In genomic region chr17:84783491-84783890, GRCm38 (mm10) we compare ENCODE assay signal across 32 mouse cellular contexts.
"Had no signal": no experiment of that assay in that cellular context is flagged by ENCODE, and none has a peak within 500 bp of the region (broad histone marks: within the 10 kb centered on the region; RNA-seq: fewer than 3 reads in every experiment).

No protein-coding gene starts in this region.

- H3K9ac ChIP-seq: limb, embryonic 12.5 days; limb, embryonic 13.5 days; limb, embryonic 15.5 days; liver, embryonic 12.5 days; liver, embryonic 13.5 days; liver, embryonic 14.5 days; liver, embryonic 15.5 days; lung, embryonic 14.5 days; lung, embryonic 15.5 days; midbrain, embryonic 12.5 days; midbrain, embryonic 13.5 days; midbrain, embryonic 15.5 days; neural tube, embryonic 12.5 days; neural tube, embryonic 13.5 days had no signal

- H3K9me3 ChIP-seq: limb, embryonic 10.5 days; limb, embryonic 12.5 days; limb, embryonic 13.5 days; limb, embryonic 15.5 days; liver, embryonic 12.5 days; liver, embryonic 13.5 days; liver, embryonic 15.5 days; lung, embryonic 15.5 days; megakaryocyte, embryonic 14.5 days; midbrain, embryonic 10.5 days; midbrain, embryonic 12.5 days; midbrain, embryonic 13.5 days; midbrain, embryonic 15.5 days; neural tube, embryonic 12.5 days; neural tube, embryonic 13.5 days had no signal

- H3K4me2 ChIP-seq: limb, embryonic 12.5 days; limb, embryonic 13.5 days; limb, embryonic 15.5 days; liver, embryonic 11.5 days; liver, embryonic 12.5 days; liver, embryonic 13.5 days; liver, embryonic 15.5 days; lung, embryonic 14.5 days; lung, embryonic 15.5 days; midbrain, embryonic 11.5 days; midbrain, embryonic 12.5 days; midbrain, embryonic 13.5 days; midbrain, embryonic 15.5 days; neural tube, embryonic 12.5 days; neural tube, embryonic 13.5 days had no signal

- H3K36me3 ChIP-seq: lung, embryonic 15.5 days; midbrain, embryonic 12.5 days; midbrain, embryonic 15.5 days; neural tube, embryonic 13.5 days had no signal

- H3K27me3 ChIP-seq: limb, embryonic 12.5 days; limb, embryonic 13.5 days; limb, embryonic 15.5 days; liver, embryonic 12.5 days; liver, embryonic 13.5 days; liver, embryonic 15.5 days; lung, embryonic 15.5 days; megakaryocyte, embryonic 14.5 days; midbrain, embryonic 12.5 days; midbrain, embryonic 13.5 days; midbrain, embryonic 15.5 days; neural tube, embryonic 12.5 days; neural tube, embryonic 13.5 days had no signal

- DNase-seq: left cerebral cortex, postnatal 4 days; liver; liver, embryonic 13.5 days; lung, adult 18-20 months; lung, adult 2 months; lung, embryonic 14.5 days; lung, postnatal 10 days; lung, postnatal 14 days; lung, postnatal 36 days; lung, postnatal 4 days; midbrain, embryonic 14.5 days had no signal

- ATAC-seq: liver, embryonic 12.5 days; lung, postnatal 0 days; midbrain, embryonic 13.5 days; midbrain, embryonic 15.5 days; midbrain, embryonic 16.5 days had no signal

- H3K4me3 ChIP-seq: limb, embryonic 10.5 days; limb, embryonic 12.5 days; limb, embryonic 13.5 days; limb, embryonic 15.5 days; liver, embryonic 12.5 days; liver, embryonic 13.5 days; liver, embryonic 15.5 days; lung, embryonic 15.5 days; midbrain, embryonic 10.5 days; midbrain, embryonic 12.5 days; midbrain, embryonic 13.5 days; midbrain, embryonic 15.5 days; myocyte; neural tube, embryonic 12.5 days; neural tube, embryonic 13.5 days had no signal

- H3K27ac ChIP-seq: limb, embryonic 10.5 days; limb, embryonic 12.5 days; limb, embryonic 13.5 days; limb, embryonic 15.5 days; liver, embryonic 12.5 days; liver, embryonic 14.5 days; lung, embryonic 15.5 days; macrophage; midbrain, embryonic 10.5 days; midbrain, embryonic 12.5 days; midbrain, embryonic 13.5 days; midbrain, embryonic 15.5 days; neural tube, embryonic 12.5 days; neural tube, embryonic 13.5 days had no signal

- H3K4me1 ChIP-seq: limb, embryonic 10.5 days; limb, embryonic 12.5 days; limb, embryonic 13.5 days; midbrain, embryonic 10.5 days; midbrain, embryonic 12.5 days; neural tube, embryonic 12.5 days had no signal
